In genomic region chr9:121605414-121606278, GRCm38 (mm10) we compare ENCODE assay signal across 8 mouse cellular contexts. TPM values are rescaled to one million over a fixed set of nuclear protein-coding genes. Genes with fewer than 3 reads are reported as not detected.
DNase-seq lines count a peak whose midpoint lies in the region; ATAC-seq and TF ChIP-seq lines count a peak whose summit lies in the region.

No protein-coding gene starts in this region.

- H3K9ac ChIP-seq in heart, embryonic 15.5 days = no peak overlapping the region
- no peak overlapping the region for H3K9ac ChIP-seq in liver, embryonic 14.5 days (replicated peaks)

- H3K9me3 ChIP-seq in forebrain, embryonic 10.5 days = peaks cover 2% of the 10 kb centered on the region; the same call in 1 of the 2 replicates
- H3K9me3 ChIP-seq in heart, embryonic 15.5 days (replicated peaks) = no peaks in the 10 kb centered on the region
- no peaks in the 10 kb centered on the region for H3K9me3 ChIP-seq in liver, embryonic 14.5 days (ENCODE audit: control insufficient read depth, low read length)

- ATAC-seq in heart, embryonic 15.5 days (replicated peaks; ENCODE audit: insufficient number of reproducible peaks, insufficient read depth, low FRiP score, low read depth) = peak; percentile 61; the same call in 1 of the 2 replicates
- ATAC-seq in liver, embryonic 14.5 days (ENCODE audit: insufficient read depth) = no peak

- 62% methylated on average over 12 of the region's 12 CpGs for WGBS in forebrain, embryonic 10.5 days
- WGBS in heart, embryonic 15.5 days = 51% methylated on average over 12 of the region's 12 CpGs
- 49% methylated on average over 12 of the region's 12 CpGs for WGBS in liver, embryonic 14.5 days (ENCODE audit: insufficient replicate concordance)
- 49% methylated on average over 12 of the region's 12 CpGs for WGBS in olfactory bulb, adult 2 months
- 66% methylated on average over 12 of the region's 12 CpGs for WGBS in thymus, adult 2 months

- peaks cover 10% of the 10 kb centered on the region for H3K4me1 ChIP-seq in forebrain, embryonic 10.5 days
- peaks cover 8% of the 10 kb centered on the region for H3K4me1 ChIP-seq in heart, embryonic 15.5 days (replicated peaks)
- no peaks in the 10 kb centered on the region for H3K4me1 ChIP-seq in liver, embryonic 14.5 days (replicated peaks; ENCODE audit: control insufficient read depth in 2 of 2, insufficient read depth in 2 of 2, low read length in 1 of 2)
- H3K4me1 ChIP-seq in olfactory bulb, adult 2 months (ENCODE audit: control insufficient read depth, insufficient read depth, low read length) = peaks cover 10% of the 10 kb centered on the region; the same call in 1 of the 2 replicates
- H3K4me1 ChIP-seq in thymus, adult 2 months (replicated peaks; ENCODE audit: control insufficient read depth, insufficient read depth, low read length) = peaks cover 4% of the 10 kb centered on the region

- no peak for TF ChIP-seq EP300 in liver, embryonic 14.5 days (IDR thresholded peaks at IDR 0.05; ENCODE audit: low read depth)

- no peak overlapping the region for H3K4me2 ChIP-seq in heart, embryonic 15.5 days
- no peak overlapping the region for H3K4me2 ChIP-seq in liver, embryonic 14.5 days (ENCODE audit: low read depth)

- H3K27me3 ChIP-seq in forebrain, embryonic 10.5 days (ENCODE audit: poor library complexity, severe bottlenecking) = no peaks in the 10 kb centered on the region
- peaks cover 12% of the 10 kb centered on the region; the same call in 1 of the 2 replicates for H3K27me3 ChIP-seq in heart, embryonic 15.5 days
- no peaks in the 10 kb centered on the region for H3K27me3 ChIP-seq in liver, embryonic 14.5 days (ENCODE audit: control insufficient read depth, insufficient read depth, low read length)
- H3K27me3 ChIP-seq in thymus, adult 2 months (ENCODE audit: control insufficient read depth, insufficient read depth, low read length) = no peaks in the 10 kb centered on the region

- TF ChIP-seq CTCF in liver, embryonic 14.5 days (IDR thresholded peaks at IDR 0.05; ENCODE audit: low read depth) = peak; percentile 80
- TF ChIP-seq CTCF in olfactory bulb, adult 2 months (IDR thresholded peaks at IDR 0.05; ENCODE audit: insufficient read depth, low read depth, low read length) = peak; percentile 64
- peak; percentile 54; the same call in 1 of the 2 replicates for TF ChIP-seq CTCF in thymus, adult 2 months (IDR thresholded peaks at IDR 0.05; ENCODE audit: borderline replicate concordance, control insufficient read depth, extremely low read depth, insufficient read depth, low read length, poor library complexity)

- H3K27ac ChIP-seq in forebrain, embryonic 10.5 days = no peak overlapping the region
- no peak overlapping the region for H3K27ac ChIP-seq in heart, embryonic 15.5 days
- no peak overlapping the region for H3K27ac ChIP-seq in liver, embryonic 14.5 days
- no peak overlapping the region for H3K27ac ChIP-seq in olfactory bulb, adult 2 months (ENCODE audit: insufficient read depth, low read depth, low read length)
- H3K27ac ChIP-seq in thymus, adult 2 months (ENCODE audit: control insufficient read depth, insufficient read depth, low read length) = no peak overlapping the region

- peak; percentile 21 to 46 for DNase-seq in CD8-positive naive resting alpha-beta T cell, adult 2 months (ENCODE audit: low read depth in 2 of 2, low spot score in 2 of 2)
- DNase-seq in brain, adult 2 months (ENCODE audit: low read depth, low spot score) = peak; percentile 91
- peak; percentile 83 for DNase-seq in forebrain, embryonic 10.5 days (ENCODE audit: extremely low spot score, low spot score)
- peak; percentile 86 for DNase-seq in kidney, postnatal 10 days
- peak; percentile 10 to 16 (median 16) for DNase-seq in liver, embryonic 14.5 days (ENCODE audit: low read depth in 3 of 3, low spot score in 3 of 3)
- peak; percentile 56 for DNase-seq in thymus, adult 2 months

- H3K36me3 ChIP-seq in forebrain, embryonic 10.5 days (replicated peaks) = no peaks in the 10 kb centered on the region
- H3K36me3 ChIP-seq in heart, embryonic 15.5 days = no peaks in the 10 kb centered on the region
- H3K36me3 ChIP-seq in liver, embryonic 14.5 days (replicated peaks; ENCODE audit: control insufficient read depth, insufficient read depth, low read depth) = no peaks in the 10 kb centered on the region
- H3K36me3 ChIP-seq in thymus, adult 2 months (ENCODE audit: control insufficient read depth, insufficient read depth, low read length) = no peaks in the 10 kb centered on the region

- no peak for TF ChIP-seq POLR2A in olfactory bulb, adult 2 months (IDR thresholded peaks at IDR 0.05; ENCODE audit: insufficient read depth, low read depth, low read length)
- no peak for TF ChIP-seq POLR2A in thymus, adult 2 months (IDR thresholded peaks at IDR 0.05; ENCODE audit: control insufficient read depth, extremely low read depth, insufficient read depth, low read length, poor library complexity)

- no peak overlapping the region for H3K4me3 ChIP-seq in forebrain, embryonic 10.5 days
- H3K4me3 ChIP-seq in heart, embryonic 15.5 days = no peak overlapping the region
- no peak overlapping the region for H3K4me3 ChIP-seq in liver, embryonic 14.5 days (ENCODE audit: insufficient read depth in 1 of 2, low read depth in 2 of 2, low read length in 2 of 2)
- H3K4me3 ChIP-seq in olfactory bulb, adult 2 months (ENCODE audit: insufficient read depth, low read depth, low read length) = no peak overlapping the region
- no peak overlapping the region for H3K4me3 ChIP-seq in thymus, adult 2 months (ENCODE audit: control insufficient read depth, insufficient read depth, low read length)

RNA-seq across cellular contexts. Expression of gene Lyzl4, which starts 36.2 kb away (rescaled TPM):
- not detected in 2 replicates for polyA plus RNA-seq in forebrain, embryonic 10.5 days (2016; fragmentation: Nextera tagmentation; extraction: Ambion mirVana)
- 0.13 and 0.19 TPM in 2 replicates for polyA plus RNA-seq in heart, embryonic 15.5 days (2015; fragmentation: Nextera tagmentation; extraction: Ambion mirVana)
- not detected in 2 replicates for polyA plus RNA-seq in liver, embryonic 14.5 days (2012; rRNA removed)
- polyA plus RNA-seq in liver, embryonic 14.5 days (2014; fragmentation: Nextera tagmentation; extraction: Ambion mirVana) = 0.15 TPM in 1 of 2 replicates, not detected in the other
- polyA plus RNA-seq in olfactory bulb, adult 2 months (2012; ENCODE audit: insufficient read depth, insufficient read length, low replicate concordance, missing spikeins) = not detected in 2 replicates
- 0.31 and 0.62 TPM in 2 replicates for polyA plus RNA-seq in thymus, adult 2 months (2012; rRNA removed)

RNA-seq across cellular contexts. Expression of gene Vipr1, which starts 36.9 kb away (rescaled TPM):
- 0.27 and 0.33 TPM in 2 replicates for polyA plus RNA-seq in forebrain, embryonic 10.5 days (2016; fragmentation: Nextera tagmentation; extraction: Ambion mirVana)
- polyA plus RNA-seq in heart, embryonic 15.5 days (2015; fragmentation: Nextera tagmentation; extraction: Ambion mirVana) = 0.33 and 0.43 TPM in 2 replicates
- 0.17 and 0.26 TPM in 2 replicates for polyA plus RNA-seq in liver, embryonic 14.5 days (2012; rRNA removed)
- polyA plus RNA-seq in liver, embryonic 14.5 days (2014; fragmentation: Nextera tagmentation; extraction: Ambion mirVana) = 0.46 and 0.59 TPM in 2 replicates
- not detected in 2 replicates for polyA plus RNA-seq in olfactory bulb, adult 2 months (2012; ENCODE audit: insufficient read depth, insufficient read length, low replicate concordance, missing spikeins)
- polyA plus RNA-seq in thymus, adult 2 months (2012; rRNA removed) = 6.5 and 7.0 TPM in 2 replicates

Comparison
In these comparisons a context has a peak if more than half of its experiments do, and no peak if none do; other contexts are left out.
1. DNase-seq: peak in every context shown above with its lines; median percentile 91 in brain, adult 2 months; 86 in kidney, postnatal 10 days; 83 in forebrain, embryonic 10.5 days; 56 in thymus, adult 2 months; 34 in CD8-positive naive resting alpha-beta T cell, adult 2 months; 16 in liver, embryonic 14.5 days.